Mouse (Mus musculus) ZHBTc4 (cell line): ENCODE measurements around the gene Tmc8.

Experiments
- DNase-seq: peaks from one replicate; pipeline ENCODE4 v3.0.0-alpha.2; 2011; ENCODE audit warnings: low read depth, low spot score

Gene Tmc8

DNA sequence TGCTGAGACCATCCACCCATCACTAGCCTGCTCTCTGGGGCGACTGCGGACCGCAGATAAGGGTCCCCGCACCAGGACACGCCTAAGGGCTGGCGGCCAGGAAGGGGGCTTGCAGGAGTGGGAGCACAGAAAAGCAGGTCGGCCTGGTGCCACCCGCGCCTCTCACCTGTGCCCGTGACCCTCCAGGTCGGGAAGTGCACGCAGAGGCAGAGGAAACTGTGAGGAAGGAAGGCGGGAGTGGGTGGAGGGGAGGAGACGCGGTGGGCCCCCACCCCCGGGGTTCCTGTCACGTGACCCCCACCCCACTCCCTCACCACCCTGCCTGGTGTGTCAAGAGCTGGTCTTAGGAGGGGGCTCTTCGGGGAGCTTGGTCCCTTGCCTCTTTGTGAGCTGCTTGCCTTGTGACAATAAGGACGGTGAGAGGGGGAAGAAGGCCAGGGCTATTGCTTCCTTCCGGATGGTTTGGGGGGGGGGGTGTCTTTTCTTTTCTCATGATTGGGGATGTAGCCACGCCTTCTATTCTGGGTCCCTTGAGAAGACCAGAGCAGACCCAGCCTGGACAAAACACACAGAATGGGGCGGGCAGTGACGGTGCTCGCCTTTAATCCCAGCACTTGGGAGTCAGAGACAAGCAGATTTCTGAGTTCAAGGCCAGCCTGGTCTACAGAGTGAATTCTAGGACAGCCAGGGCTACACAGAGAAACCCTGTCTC, at the start of gene Tmc8, which contains the start of gene Tmc6:
Tmc8 (plus strand) TSS at position 84 of the 712 bp plus-strand sequence.
Tmc6 (minus strand) TSS at position 206 of the 712 bp plus-strand sequence.
- DNase-seq = peak; percentile 29

DNA sequence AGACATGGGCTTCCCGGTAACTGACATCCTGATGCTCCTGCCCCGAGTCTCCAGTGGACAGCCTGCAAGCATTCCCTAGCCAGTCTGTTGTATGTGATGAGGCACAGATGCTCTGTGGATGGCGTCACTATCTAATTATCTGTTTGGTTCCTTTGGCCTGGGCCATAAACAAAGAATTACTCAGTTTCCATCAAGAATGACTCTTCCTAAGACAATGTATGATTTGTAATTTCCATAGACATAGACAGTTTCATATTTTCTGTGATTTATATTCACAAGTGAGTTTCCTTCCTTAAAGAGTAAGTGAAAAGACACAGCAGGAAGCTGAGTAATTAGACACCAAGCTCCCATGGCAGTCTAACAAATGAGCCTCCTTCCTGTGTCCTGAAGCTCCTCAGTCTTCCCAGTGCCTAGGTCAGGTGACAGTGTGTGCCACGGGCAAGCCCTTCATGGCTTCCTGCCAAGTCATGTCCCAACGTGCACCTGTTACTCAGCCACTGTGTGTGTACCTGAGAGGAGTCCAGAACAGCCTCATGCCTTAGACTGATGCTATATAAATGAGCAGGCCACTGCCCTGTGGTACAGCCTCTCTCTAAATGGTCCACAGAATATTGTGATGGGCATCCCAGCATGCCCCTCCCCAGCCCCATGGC, 45.7 kb upstream of the Tmc8 start:
- no peak for DNase-seq

DNA sequence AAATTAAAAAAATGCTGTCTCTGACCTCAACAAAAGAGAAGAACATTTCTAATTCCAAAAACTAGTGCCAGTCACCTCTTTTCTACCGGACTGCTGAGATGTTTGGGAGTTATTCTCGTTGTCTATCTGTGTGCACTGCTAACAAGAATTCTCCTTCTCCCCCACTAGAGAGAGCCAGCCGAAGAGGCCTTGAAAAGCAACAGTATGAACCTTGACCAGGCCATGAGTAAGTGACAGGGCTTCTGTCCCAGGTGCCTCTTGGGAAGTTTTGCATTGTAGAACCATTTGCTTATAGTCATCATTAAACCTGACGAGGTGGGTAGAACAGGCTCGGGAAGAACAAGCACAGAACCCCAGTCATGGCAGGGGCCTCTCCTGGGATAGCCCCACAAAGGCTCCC, 43.8 kb upstream of the Tmc8 start:
- DNase-seq = no peak

DNA sequence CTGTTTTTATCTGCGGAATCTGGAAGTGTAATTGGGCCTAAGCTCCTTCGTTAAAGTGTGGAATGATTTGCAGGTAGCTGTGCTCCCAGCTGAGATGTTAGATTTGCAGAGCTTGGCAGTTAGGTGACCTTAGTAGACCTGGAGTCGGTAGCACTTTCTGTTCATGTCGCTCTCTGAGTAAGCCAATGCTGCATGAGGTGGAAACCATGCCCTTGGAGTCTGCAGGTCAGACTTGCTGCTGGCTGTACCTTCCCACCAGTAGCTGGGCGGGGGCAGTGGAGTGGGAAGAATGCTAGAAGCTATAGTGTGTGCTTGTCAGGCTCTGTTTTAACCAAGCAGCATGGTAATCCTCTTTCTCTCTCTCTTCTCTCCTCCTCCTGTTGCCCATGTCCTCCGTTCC, 40.7 kb upstream of the Tmc8 start:
- no peak for DNase-seq

DNA sequence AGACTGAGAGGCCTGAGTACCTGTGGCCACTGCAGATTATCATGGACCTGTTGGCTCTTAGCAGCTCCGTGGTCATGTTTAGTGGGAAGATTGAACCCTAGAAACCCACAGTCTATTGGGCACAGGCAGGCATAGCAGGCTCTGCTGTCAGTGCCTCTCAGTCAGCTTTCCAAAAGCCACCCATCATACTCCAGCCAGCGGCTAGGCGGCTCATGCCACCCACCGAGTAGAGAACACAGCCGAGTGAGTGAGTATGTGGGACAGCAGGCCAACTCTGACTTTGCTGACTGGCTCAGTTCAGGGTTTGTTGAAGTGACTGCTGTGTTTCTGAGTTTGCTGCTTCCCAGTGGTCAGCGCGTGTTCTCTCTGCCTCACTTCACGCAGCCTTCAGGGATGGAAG, 39.6 kb upstream of the Tmc8 start:
- no peak for DNase-seq

DNA sequence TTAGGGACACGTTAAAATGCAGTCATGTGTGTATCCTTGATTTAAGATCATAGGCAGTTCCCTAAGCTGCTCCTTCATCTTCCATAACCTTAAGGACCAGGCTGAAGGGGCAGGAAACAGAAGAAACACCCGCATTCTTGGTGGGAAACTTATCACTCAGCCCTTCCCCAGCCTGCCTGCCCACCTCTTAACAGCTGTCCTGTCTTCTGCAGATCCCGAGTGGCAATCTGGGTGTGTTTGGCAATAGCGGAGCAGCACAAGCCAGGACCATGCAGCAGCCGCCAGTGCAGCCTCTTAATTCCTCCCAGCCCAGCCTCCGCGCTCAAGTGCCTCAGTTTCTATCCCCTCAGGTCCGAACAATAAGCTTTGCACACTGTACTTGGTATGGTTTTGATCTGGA, 39.2 kb upstream of the Tmc8 start:
- no peak for DNase-seq

DNA sequence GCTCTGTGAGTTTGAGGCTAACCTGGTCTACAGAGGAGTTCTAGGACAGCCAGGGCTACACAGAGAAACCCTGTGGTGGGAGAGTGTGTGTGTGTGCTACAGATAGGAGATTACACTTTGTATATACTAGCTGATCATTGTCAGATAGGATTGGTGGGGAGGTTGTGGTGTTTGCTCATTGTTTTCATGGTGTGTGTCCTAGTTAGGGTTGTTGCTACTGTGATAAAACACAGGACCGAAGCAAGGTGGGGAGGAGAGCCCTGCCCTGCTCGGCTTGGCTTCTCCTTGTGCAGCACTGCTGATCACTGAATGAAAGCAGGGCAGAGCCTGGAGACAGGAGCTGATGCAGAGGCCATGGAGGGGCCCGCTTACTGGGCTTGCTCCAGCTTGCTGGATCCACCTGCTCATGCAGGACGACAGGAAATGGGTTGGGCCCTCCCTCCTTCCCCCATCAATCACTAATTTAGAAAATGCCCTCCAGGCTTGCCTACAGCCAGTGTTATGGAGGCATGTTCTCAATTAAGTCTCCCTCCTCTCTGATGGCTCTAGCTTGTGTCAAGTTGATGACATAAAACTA, 38.3 kb upstream of the Tmc8 start:
- DNase-seq = peak; percentile 41

DNA sequence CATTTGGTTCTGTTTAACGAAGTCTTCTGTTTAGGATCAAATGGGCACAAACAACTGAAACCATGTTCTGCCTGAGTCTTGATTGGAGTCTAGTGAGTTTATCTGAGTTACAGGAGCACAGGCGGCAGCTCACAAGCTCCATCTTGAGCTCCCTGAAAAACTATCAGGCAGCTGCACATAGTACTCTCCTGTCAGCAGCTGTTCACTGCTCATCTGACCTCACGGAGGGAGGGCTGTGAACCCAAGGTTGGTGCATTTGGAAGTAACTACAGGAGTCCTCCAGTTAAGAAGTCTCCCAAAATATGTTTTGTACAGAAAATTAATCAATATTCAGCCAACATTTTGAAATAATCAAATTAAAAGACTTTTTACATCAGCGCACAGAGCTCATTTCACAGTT, 33.2 kb upstream of the Tmc8 start:
- DNase-seq = no peak

DNA sequence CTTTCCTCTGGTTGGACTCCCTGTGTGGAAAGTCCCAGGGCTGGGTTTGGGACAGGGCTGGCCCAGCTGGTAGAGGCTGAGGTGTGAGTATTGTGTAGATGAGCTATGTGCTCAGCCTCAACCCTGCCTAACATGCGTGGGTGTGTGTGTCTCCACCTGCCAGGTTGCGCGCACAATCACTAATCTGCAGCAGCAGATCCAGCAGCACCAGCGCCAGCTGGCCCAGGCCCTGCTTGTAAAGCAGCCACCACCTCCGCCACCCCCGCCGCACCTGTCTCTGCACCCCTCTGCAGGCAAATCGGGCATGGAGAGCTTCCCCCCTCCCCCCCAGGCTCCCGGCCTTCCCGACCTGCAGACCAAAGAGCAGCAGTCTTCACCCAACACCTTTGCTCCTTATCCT, 32.5 kb upstream of the Tmc8 start:
- peak; percentile 37 for DNase-seq

DNA sequence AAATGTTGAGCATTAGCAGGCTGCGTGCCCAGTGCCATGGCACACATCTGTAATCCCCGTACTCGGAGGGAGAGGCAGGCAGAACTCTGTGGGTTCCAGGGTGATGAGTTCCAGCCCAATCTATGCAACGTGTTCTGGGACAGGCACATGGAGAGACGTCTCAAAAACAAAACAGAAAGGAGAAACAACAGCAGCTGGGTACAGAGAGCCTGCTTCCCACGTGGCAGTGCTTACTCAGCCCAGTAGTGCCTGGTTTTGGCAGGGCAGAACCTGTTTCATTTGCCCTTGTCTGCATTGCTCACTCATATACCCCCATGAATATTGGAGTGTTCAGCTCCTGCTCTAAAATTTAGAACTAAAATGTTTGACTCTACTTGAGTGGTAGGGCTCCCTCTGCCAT, 30.3 kb upstream of the Tmc8 start:
- no peak for DNase-seq

DNA sequence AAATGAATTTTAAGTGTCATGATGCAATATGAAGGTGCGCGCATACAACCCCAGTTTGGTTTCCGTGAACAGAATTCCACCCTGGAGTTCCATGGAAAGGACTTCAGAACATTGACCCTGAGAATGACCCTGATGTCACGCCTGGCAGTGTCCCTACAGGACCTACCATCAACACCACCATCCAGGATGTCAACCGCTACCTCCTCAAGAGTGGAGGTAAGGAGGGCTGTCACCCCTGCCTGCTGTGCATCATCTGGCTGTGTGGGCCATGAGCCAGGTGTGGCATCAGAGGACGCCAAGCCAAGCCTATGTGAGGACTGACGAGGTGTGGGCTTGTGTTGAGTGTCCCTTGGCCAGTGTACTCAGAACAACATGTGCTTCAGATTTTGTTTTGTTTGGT, 26.0 kb upstream of the Tmc8 start:
- no peak for DNase-seq

DNA sequence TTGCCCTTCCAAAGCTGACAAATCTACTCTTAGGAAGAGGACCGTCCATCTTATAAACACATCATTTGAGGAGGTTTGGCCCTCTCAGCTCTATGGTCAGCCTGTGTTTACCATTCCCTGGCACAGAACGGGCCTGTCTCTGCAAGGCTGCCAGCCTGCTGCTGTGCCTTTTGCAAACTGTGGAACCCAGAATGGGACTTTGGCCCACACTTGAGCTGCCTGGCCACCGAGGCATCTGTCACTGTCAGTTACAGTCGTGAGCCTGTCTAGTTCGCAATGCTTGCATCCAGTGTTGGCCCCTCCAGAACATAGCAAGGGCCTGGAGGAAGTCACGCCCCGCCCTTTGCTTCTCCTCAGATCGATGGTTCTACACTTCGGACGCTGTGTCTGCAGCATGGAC, 22.6 kb upstream of the Tmc8 start:
- DNase-seq = no peak

DNA sequence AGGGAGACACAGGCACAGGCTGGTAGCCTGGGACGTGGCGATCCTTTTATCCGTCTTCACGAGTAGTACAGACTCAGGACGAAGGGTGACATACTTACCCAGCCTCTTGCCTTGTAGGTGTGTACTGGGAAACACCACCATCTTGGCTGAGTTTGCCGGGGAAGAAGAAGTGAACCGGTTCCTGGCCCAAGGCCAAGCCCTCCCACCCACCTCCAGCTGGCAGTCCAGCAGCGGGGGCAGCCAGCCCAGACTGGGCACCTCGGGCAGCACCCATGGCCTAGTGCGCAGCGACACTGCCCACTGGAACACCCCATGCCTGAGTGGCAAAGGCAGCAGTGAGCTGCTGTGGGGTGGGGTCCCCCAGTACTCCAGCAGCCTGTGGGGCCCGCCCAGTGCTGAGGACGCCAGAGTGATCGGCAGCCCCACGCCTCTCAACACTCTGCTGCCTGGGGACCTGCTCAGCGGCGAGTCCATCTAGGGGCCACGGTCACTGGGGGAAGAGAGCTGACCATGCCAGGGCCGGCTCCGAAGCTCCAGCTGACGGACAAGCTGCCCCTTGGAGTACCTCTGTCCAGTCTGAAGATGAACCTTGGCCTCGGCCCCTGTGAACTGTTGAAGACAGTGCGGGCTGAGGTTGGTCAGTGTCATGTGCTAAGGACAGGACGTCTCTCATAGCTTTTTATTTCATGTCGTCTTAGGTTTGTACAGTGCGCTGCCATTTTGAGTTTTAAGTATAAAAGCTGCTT, 21.3 kb upstream of the Tmc8 start:
- DNase-seq = peak; percentile 35

DNA sequence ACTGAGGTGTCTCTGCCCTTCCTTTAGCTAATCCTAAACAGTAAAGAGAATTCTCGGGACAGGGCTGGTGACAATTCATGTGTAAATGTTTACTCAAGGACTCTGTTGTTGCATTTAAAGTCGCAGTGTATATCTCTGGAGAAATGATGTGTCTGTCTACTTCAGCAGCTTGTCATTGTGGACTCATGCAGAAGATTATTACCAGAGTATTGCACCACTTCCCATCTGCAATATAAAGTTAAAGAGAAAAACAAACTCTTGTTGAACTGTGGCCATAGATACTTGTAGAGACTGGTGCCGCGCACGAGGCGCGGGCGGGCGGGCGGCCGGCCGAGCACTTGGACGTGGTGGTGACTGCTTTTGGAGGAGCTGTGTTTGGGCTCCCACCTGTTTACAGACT, 20.1 kb upstream of the Tmc8 start:
- DNase-seq = no peak

DNA sequence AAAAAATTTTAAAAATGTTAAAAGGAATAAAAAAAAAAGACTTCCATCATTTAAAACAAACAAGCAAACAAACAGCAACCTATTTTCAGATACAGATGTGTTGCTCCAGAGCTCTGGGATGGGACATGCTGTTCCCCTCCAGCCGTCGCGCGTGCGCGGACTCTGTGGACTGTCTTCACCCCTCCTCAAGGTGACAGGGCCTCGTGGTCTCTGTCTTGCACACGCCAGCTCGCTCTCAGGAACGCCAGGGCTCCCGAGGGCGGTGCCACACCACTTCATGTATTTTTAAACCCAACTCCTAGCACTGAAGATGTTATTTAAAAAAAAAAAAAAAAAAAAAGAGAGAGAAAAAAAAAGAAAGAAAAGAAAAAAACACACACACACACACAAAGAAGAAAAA, 19.6 kb upstream of the Tmc8 start:
- DNase-seq = peak; percentile 49

DNA sequence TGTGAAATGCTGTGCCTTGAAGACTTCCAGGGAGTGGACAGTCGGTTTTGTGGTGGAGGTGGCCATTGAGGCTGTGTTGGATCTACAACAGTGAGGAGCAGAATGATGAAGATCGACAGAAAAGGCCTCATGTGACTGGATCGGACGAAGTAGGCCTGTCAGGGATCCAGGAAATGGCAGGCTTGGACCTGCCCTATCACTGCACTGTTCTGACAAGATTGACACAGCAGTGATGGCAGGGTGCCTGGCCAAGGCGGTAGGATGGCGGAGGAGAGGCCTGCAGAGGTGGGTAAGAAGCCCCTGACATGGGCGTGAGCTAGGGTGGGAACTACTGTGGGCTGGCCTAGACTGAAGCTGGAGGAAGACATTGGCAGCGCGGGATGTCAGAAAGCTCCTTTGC, 17.6 kb upstream of the Tmc8 start:
- DNase-seq = no peak

DNA sequence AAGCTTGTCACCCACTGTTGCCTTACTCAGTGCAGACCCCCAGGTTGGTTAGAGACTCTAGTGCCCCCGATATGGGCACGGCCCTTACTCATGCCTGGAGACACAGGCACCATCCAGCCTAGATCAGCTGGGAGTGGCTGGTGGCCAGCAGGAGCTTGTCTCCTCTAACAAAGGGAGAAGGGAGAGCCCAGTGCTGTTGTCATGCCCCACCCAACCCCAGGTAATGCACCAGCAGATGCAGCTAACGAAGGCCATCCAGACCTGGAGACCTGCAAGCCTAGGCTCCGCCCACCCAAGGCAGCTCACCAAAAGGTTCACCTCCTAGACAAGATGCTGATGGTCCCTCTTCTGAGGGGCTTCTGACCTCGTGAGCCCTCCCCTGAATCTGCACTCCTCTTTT, 16.5 kb upstream of the Tmc8 start:
- no peak for DNase-seq

DNA sequence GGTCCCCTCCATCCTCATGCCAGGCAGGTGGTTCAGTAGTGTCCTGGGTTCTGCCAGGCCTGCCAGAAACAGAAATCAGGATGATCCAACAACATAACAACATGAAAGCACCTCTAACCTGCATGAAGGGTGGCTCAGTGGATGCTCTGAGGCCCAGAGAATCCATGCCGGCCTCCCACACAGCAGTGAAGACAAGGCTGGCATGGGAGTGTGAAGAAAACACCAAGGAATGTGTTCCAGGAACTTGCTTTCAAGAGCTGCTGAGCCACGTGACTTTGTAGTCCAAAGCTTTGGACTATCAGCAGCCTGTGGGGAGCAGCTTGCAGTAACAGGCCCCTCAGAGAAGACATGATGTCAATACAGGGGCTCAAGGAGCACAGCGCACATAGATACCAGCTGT, 15.6 kb upstream of the Tmc8 start:
- no peak for DNase-seq

DNA sequence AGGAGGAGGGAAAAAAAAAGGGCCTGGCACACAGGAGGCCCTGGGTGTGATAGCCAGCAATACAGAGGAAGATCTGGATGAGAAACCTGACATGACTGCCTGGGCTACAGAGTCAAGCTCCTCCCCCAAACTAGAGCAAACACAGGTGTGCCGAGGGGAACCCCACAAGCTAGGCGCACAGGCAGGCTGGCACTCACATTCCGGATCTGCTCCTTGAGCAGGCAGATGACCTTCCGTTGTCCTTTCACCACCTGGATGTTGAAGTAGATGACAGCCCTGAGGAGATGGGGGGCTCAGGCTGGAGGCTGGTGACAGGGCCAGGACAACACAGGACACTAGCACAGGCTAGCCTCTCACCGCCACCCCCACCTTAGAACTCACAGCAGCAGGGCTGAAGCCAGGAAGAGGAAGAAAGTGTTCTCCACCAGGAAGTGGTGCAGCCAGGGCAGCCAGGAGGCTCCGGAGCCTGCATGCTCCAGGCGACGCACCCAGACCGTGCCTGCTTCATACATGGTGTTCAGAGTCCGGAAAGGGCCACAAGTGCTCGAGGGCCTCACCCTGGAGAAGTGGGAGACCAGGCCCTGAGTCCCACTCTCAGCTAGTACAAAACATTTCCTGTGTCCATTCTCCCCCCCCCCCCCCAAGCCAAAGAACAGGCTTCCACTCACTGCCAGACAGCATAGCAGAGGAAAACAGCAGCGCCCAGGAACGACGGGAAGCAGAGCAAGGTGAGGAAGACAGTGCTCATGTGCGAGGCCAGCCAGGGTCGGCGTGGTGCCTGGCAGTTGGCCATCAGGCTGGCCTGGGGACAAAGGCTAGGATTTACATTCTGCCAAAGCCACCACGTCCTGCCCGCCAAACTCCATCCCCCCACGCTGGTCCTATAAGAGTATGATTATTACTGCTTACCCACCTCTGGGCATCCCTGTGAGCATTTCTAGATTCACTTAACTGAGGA, 12.9 kb upstream of the Tmc8 start:
- DNase-seq = no peak

DNA sequence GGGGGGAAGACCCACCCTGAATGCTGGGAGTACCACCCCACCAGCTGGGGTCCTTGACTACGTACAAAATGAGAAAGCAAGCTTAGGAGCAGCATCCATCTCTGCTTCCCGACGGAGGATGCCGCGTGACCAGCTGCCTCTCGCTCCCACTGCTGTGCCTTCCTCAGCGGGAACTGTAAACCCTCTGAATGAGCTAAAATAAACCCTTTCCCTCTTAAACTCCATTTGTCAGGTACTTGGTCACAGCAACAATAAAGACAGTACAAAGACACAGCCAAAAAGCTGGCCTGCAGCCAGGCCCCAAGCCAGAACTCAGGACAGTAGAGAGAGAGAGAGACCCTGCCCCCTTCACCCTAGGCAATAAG, 12.2 kb upstream of the Tmc8 start:
- no peak for DNase-seq

DNA sequence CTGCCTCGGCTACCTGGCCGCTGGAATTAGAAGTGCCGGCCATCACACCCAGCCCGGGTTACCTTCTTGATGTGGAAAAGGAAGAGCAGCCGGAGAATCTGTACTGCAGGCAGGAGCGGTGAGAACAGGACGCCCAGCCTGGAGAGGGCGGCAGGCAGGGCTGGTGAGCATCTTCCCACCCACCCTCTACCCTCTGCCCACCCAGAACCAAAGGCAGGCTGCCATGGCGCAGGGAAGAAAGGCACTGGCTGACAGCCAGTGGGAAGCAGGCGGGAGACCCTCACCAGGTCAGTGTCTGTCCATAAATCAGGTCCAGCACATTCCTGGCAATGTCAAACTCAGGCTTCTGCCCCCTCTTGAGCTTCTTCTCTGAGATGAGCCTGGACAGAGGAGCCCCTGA, 11.5 kb upstream of the Tmc8 start:
- DNase-seq = no peak
